Mouse (Mus musculus): Measurements from ENCODE around the gene Hoxd11.

The Hoxd11 gene

DNA sequence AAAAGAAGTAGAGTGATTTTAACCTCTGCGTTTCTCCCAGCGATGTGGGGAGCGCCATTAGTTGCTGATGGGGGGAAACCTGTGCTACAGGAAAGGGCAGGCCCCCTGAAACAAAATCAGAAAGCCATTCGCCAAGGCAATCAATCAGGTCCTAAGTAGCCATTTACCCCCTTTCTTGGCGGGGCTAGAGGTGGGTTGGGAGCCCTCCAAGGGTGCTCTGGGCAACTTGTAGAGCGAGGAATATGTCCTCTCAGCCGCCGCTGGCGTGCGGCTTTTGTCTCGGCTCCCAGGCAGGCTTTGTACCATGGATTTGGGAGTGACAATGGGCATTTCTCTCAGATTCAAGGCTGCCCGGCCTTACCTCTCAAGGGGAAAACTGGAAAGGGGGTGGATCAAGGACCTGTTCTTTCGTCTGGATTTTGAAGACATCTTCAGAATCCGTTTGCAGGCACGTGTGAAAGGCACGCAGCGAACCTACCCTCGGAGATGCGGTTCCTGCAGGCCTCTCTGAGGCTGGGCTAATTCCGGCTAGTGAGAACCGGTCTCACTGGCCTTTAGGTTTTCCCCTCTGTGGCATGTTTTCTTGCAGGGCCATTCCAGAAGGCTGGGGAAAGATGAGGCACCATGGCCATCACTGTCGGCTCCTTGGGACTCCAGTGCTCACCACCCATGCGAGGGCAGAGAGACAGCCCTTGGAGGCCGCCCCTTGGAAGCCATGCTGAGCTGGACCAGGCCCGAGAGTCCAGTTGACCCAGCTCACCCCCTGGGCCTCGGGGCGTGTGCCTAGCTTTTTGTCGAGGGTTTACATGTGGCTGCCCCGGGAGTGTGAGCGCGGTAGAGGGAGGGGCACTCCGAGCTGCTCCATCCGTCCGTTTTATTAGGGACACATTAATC, 17.3 kb downstream of the Hoxd11 start:
- no peak for DNase-seq

DNA sequence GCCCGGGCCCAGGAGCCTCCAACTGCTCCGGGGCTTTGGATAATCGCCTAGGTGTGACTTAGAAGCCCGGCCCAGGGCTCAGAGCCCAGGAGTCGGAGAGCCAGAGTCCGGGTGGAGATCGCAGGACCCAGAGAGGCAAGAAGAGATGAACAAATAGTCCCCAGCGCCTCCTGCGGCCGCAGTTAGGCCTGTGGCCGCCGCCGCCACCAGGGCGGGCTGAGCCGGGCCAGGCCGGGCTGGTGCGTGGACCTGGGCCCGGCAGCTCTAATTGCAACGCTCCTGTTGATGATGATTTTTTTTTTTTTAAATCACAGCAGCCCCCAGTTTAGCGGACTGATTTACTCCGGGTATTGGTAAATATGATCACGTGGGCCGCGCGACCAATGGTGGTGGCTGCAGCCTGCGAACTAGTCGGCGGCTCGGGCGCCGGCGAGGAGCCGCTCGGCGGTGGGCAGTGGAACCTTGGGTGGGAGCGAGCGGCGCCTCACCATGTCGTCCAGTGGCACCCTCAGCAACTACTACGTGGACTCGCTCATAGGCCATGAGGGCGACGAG, 18.3 kb downstream of the Hoxd11 start, which contains the start of gene Hoxd9:
Gene Hoxd9 (plus strand): TSS at position 161 of the 555 bp plus-strand sequence.
- DNase-seq = no peak

DNA sequence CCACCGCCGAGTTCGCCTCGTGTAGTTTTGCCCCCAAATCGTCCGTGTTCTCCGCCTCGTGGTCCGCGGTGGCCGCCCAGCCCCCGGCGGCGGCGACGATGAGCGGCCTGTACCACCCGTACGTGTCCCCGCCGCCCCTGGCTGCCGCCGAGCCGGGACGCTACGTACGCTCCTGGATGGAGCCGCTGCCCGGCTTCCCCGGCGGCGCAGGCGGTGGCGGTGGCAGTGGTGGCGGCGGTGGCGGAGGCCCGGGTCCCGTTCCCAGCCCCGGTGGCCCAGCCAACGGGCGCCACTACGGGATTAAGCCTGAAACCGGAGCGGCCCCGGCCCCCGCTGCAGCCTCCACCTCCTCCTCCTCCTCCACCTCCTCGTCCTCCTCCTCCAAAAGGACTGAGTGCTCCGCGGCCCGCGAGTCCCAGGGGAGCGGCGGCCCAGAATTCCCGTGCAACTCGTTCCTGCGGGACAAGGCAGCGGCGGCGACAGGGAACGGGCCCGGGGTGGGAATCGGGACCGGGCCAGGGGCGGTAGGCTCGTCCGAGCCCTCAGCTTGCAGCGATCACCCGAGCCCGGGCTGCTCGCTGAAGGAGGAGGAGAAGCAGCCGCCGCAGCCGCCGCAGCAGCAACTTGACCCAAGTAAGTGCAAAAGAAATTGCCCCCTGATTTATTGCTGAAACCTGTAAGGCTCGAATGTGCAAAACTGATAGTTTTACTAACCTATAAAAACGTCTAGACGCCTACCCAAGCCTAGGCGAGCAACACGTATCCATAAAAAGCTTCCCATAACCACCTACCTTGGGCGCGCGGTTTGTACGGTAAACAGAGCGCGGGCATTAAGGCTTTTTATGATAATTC, 19.1 kb downstream of the Hoxd11 start:
- no peak for DNase-seq

DNA sequence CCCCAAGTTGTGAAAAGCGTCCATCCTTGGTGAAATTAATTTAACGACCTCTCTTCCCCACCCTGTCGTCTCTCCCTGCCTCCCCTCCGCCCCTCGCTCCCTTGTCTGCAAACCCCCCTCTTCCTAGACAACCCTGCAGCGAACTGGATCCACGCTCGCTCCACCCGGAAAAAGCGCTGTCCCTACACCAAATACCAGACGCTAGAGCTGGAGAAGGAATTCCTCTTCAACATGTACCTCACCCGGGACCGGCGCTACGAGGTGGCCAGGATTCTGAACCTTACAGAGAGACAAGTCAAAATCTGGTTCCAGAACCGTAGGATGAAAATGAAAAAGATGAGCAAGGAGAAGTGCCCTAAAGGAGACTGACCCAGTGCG, 19.7 kb downstream of the Hoxd11 start:
- no peak for DNase-seq

DNA sequence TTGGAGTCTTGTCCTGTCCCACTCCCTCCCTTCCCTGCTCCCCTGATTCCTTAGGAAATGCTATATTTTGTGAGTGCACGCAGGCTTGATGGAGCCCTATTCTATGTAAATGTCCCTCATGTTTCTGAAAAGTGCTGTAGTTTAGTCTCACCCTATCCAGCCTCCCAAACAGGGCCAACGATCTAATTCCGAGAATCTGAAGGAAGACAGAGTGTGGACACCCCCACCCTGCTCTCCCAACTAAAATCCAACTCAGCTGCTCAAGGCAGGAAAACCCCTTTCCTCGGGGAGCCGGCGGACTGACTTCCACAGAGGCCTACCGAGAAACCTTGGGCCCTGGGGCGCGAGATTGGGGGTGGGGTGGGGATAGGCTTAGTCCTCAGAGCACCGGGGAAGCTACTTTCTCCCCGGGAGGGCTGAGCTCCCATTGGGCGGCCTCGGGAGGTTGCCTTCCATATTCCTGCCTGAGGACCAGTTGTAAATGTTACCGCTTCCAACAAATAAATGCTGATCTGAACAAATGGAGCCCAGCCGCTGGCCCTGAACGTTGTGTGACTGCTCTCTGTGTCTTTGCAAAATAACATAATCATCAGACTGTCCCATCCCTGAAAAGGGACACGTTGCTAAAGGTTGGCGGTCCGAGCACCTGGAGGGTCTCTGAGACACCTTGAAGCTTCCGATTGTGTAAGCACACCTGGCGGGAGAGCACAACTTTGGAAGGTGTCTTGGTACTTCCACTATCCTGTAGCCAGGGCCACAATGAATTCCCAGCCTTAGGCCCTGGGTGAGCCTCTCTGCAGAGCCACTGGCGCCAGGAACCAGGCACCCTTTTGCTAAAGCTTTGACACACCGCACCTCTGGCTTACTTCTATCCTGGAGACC, 20.5 kb downstream of the Hoxd11 start:
- no peak for DNase-seq

DNA sequence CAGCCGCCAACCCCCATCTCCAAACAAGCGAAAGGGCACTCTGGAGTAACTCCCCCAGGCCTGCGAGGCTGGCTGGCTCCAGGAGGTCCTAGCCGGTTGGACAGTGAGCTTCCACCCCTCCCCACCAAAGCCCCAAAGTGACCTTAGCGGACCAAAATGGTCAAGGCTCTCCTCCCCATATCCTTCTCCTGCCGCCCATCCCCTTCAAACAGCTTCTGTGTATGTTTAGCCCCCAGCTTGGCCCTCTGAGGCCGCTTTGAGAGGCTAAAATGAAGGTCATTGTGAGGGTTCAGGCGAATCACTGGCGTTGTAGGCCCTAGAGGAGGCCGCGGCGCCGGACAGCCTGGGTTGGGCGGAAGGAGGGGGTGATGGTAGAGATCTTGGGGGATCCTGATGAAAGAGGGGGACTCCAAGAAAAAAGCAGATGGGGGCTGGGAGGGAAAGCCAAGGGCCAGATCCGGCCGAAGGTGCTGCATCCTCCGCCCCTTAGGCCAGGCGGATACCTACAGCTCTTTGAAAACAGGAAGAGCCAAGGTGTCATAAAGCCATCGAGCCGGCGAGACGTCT, 21.3 kb downstream of the Hoxd11 start:
- DNase-seq = no peak

DNA sequence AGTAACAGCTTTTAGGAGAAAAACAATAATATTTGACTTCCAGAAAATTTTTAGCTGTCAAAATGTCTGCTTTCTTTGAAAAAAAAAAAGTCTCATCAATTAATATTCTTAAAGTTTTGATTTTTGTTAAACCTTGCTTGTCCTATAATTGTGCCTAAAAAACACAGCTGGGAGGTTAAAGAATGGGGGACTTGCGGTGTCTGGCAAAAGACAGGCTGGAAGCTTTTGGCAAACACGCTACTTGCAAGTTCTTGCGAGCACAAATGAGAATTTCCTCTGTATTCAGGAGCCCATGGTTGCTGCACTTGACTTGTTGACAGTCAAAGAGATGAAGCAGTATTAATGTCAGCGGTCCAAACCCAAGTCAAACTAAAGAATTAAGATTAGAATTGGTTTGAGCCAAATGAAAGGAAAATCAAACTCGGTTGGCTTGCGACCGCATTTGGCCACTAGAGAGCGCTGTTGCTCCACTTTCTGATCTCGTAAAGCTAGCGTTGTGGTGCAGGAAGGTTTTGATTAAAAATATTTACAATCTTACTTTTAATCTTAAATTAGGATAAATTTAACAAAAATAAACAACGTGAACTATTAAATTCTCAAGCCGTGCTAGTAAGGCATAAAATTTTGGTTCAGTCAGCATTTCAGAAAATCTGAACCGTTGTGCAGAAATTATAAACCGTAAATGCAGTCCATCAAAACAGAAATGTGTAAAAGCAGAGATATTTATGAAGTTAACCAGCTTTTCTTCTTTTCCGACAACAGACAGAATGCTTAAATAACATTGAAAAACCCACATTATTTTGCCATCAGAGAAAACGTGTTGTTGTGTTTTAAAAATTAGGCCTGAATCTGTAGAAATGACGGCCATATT, 22.8 kb downstream of the Hoxd11 start:
- peak; percentile 56 for DNase-seq

DNA sequence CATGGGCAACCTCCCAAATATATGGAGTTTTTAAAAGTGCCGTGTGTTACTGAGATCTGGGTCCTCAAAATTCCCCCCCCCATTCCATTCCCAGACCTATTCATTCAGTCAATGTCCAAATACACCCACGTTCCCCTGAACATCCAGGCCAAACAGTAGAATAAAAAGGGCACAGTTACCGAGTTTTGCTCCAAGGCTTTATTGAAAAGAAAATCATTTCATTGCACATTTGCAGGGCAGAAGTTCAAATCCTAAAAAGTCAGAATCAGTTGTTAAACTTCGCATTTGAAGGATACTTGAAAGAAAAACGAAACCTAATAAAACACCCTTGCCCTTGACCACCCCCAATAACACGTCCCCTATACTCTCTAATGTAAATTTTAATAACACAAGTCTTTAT, 23.5 kb downstream of the Hoxd11 start:
- DNase-seq = no peak

DNA sequence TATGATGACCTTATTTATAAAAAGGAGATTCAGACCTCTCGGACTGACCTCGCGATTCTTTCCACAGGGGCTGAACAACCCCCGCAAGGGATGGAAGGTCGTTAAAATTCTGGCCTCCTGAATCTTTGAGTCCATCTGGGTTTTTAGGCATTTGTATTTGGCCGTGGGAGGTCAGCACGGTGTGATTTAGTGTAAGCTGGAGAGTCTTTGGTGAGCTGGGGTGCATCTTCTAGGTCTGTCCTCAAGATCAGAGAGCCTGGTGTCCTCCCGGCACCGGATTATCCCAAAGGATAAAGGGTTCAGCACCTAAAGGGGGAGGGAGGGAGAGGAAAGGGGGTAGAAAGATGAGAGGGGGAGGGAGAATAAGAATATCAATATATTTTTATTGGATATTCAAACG, 24.0 kb downstream of the Hoxd11 start:
- DNase-seq = no peak

DNA sequence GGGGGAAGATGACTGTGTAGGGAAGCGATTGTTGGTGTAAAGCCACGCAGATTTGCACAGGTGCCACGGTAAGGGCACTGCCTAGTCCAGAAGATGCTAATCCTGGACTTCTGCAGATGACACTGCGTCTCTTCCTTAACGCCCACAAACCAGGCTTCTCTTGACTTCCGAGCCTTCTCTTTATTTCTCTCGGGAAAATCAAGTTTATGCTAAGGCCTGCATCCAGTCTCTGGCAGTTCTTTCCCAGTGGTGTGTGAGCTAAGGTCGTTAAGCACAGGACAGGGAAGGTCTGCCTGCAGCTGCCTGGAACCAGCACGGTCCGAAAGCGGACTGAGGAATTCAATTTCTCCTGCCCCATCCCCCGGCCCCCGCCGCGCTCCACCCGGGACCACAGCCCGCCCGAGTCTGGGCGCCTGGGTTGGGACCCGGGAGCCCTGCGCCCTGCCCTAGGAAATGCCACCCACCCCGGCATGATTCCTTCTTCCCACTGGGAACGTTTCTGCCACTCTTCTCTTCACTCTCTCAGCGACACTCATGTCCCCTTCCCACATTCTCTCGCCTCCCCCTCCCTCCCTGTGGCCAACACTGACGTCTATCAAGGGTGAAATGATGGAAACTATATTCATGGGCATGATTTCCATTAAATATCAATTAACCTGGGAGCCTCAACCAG, 24.5 kb downstream of the Hoxd11 start:
- no peak for DNase-seq

DNA sequence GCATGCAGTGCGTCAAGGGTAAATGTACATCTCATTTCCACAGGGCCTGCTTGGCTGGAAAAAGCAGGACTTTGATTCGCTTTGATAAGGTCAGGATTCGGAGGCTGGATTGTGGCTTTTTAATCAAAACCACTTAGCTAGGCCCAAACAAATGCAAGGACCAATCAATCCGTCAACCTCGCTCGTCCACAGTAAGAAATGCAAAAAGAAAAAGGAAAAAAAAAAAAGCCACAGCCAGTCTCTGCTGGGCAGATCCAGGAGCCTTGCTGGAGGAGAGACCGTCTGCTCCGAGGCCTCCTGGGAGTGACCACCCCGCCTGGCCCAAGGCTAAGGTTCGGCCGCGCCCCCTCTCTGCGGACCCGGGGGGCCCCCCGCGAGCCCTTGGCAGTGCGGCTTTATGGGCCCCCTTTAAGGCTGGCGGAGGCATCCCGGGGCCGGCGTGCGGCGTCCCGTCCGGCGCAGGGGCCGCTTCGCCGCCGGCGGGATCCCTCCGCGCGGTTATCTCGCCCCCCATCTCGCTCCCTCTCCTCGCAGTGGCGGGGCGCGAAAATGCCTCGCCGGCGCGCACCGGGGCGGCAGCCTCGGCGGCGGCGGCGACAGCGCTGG, 25.1 kb downstream of the Hoxd11 start, which contains the start of gene Hoxd8:
Gene Hoxd8 (plus strand): TSS at position 223 of the 606 bp plus-strand sequence.
- no peak for DNase-seq

DNA sequence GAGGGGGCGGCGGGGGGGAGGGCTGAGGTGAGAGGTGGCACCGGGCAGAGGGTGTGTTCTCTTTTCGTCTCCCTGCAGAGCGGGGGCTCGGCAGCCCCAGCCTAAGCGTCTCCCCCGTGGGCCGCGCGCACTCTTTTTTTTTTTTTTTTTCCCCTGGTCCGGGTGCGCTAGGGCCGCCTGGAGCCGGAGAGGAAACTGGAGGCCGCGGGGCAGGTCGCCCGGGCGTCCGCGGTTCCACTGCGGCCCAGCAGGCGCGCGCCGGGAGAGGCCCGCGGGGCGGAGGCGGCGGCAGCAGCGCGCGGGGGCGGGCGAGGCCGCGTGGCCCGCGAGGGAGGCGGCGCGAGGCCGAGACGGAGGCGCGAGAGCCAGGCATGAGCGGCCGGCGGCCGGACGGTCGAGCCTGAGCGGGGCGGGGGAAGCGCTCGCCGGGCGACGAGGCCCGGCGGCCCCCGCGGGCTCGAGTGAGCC, 25.7 kb downstream of the Hoxd11 start:
- no peak for DNase-seq

DNA sequence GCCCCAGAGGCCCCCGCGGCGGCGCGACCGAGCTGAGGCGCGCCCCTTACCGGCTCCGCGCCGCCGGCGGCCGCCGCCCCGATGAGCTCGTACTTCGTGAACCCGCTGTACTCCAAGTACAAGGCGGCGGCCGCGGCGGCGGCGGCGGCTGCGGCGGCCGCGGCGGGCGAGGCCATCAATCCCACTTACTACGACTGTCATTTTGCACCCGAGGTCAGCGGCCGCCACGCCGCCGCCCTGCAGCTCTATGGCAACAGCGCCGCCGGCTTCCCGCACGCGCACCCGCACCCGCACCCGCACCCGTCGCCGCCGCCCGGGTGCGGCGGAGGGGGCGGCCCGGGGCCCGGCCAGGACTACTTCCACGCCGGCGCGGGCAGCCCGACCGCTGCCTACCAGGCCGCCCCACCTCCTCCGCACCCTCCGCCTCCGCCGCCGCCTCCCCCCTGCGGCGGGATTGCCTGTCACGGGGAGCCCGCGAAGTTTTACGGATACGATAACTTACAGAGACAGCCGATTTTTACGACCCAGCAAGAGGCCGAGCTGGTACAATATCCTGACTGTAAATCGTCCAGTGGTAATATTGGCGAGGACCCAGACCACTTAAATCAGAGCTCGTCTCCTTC, 26.2 kb downstream of the Hoxd11 start:
- no peak for DNase-seq

DNA sequence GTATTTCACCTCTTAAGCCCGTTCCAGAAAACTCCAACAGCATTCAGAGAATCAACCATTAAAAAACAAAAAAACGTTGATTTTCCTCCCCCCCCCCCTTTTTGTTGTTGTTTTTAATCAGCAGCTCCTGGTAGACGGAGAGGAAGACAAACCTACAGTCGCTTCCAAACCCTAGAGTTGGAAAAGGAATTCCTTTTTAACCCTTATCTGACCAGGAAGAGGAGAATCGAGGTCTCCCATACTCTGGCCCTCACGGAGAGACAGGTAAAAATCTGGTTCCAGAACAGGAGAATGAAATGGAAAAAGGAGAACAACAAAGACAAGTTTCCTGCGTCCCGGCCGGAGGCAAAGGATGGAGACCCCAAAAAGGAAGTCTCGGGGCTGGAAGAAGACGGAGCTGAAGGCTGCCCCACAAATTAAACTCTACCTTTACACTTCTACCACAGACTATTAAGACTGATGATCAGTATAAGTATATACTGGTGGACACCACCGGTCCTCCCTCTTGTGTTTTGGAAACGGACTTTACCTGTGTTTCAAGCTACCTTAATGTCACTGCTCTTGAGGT, 27.1 kb downstream of the Hoxd11 start:
- DNase-seq = no peak

DNA sequence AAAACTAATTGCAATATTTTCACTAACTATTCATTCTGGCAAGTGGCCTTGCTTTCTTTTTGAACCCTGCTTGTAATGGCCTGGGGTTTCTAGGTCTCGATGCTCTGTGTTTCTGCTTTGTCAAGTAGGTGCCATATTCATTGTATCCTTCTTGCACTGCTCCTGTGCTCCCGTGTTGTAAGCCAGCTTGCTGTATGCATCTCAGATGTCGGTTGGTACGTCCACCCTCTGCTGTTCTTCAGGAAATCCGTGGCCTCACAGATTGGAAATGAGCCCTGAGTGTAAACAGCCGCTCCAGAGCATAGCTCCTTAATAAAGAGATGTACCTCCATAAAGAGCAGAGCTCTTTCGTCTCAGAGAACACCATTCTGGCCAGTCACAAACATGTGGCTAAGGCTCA, 28.2 kb downstream of the Hoxd11 start:
- no peak for DNase-seq

DNA sequence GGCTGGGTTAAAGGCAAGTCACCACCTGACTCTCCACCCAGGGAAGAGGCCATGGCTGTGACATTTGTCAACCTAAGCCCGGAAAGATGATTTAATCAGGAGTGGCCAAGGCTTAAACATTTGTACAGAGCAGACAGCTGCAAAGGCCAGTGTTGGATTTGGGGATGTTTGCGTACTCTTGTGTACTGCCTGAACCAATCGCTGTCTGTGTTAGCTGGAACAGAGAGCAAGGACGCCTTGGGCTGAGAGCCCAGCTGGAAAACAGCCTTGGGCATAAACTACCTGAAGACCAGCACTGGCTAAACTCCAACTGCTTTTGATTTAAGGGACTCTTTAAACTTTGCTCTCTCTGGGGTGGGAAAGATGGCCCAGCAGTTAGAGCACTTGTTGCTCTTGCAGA, 29.3 kb downstream of the Hoxd11 start:
- no peak for DNase-seq

DNA sequence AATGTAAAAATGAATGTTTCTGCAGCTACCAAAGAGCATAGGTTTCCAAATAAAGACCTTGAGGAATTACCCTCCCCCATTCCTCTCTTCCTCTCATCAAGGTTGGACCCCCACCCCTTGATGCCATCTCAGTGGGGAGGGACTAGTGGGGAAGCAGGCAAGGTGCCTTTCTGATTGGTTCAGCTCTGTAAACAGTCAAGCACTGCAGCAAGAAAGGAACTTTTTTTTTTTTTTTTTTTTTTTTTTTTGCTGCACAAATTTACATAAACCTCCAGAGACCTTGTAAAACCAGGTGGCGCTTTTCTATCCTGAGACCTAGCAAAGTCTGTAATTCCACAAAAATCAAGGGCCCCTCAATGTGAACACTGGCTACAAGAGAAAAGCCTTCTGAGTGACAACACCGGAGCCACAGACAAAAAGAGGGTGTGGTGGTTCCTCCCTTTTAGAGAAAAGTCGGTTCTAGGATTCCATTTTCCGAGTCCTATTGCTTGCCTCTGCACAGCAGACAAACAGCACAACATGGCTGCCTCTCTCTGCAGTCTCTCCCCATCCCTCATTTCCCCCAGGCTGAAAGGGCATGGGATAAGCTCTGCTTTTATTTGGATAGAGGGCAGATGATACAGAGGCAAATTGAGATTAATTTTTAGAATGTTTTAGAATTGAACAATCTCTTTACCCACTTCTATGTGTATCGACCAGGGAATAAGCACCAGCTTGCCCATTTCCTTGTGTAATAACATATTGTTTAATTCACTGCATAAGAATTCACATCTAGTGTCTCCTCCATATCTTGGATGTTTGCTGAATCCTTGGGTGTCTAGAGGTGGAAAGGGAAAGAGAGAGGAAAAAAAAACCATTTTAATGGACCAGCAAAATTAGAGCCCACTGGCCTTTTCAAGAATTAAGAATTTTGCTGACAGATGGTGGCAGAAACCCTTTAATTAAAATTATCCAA, 30.4 kb downstream of the Hoxd11 start:
- DNase-seq = no peak
